Mouse (Mus musculus) lung, postnatal 0 days (tissue): Measurements from ENCODE around the gene Ap1g2. TPM values are rescaled to one million over a fixed set of nuclear protein-coding genes. Genes with fewer than 3 reads are reported as not detected.

Experiments
- ATAC-seq: fragments of 200-750 bp; cut with Nextera tagmentation; 2 replicates; pipeline ENCODE4 v1.8.0; 2017; ENCODE audit warnings: moderate library complexity
- DNase-seq: peaks from one replicate; pipeline ENCODE4 v3.0.0-alpha.2; 2016; ENCODE audit warnings: low spot score
- H3K27ac ChIP-seq: fragments of 300-500 bp; sonication (generic); 2 replicates; pipeline ENCODE4 v1.5.1; 2014; ENCODE audit warnings: antibody characterized with exemption, mild to moderate bottlenecking, low read length, mixed read lengths
- H3K27me3 ChIP-seq: fragments of 300-500 bp; sonication (generic); replicated peaks from 2 replicates; pipeline ENCODE4 v1.6.1; 2014; ENCODE audit warnings: low read length, mixed read lengths; ENCODE audit not compliant: insufficient read depth
- H3K36me3 ChIP-seq: fragments of 300-500 bp; sonication (generic); 2 replicates; pipeline ENCODE4 v1.6.1; 2014; ENCODE audit warnings: low read length, mixed read lengths; ENCODE audit not compliant: insufficient read depth
- H3K4me1 ChIP-seq: fragments of 300-500 bp; sonication (generic); 2 replicates; pipeline ENCODE4 v1.6.1; 2014; ENCODE audit warnings: antibody characterized with exemption, low read depth, low read length, mixed read lengths; ENCODE audit not compliant: insufficient read depth
- H3K4me2 ChIP-seq: fragments of 300-500 bp; sonication (generic); replicated peaks from 2 replicates; pipeline ENCODE4 v1.6.1; 2014; ENCODE audit warnings: low read depth, mild to moderate bottlenecking, low read length, moderate library complexity, mixed read lengths
- H3K4me3 ChIP-seq: fragments of 300-500 bp; sonication (generic); 2 replicates; pipeline ENCODE4 v1.5.1; 2014; ENCODE audit warnings: low read depth, low read length
- H3K9ac ChIP-seq: fragments of 300-500 bp; sonication (generic); replicated peaks from 2 replicates; pipeline ENCODE4 v1.6.1; 2014; ENCODE audit warnings: low read depth, mild to moderate bottlenecking
- H3K9me3 ChIP-seq: fragments of 300-500 bp; sonication (generic); 2 replicates; pipeline ENCODE4 v1.6.1; 2016; ENCODE audit warnings: low read length, mixed read lengths
- CTCF ChIP-seq: IDR thresholded peaks from 2 replicates; pipeline ENCODE4 v1.5.1; 2016; ENCODE audit warnings: antibody characterized with exemption, mild to moderate bottlenecking
- EP300 ChIP-seq: IDR thresholded peaks from 2 replicates; pipeline ENCODE4 v1.6.1; 2016; ENCODE audit warnings: antibody characterized with exemption, mild to moderate bottlenecking, control low read depth
- WGBS: fragments of 180-500 bp; shearing (Covaris S2); extraction: QIAGEN DNeasy Blood & Tissue Kit; methylation state at CpG from one replicate; pipeline ENCODE4 v1.1.7; 2014; 5-methylcytosine and 5-hydroxymethylcytosine counted together
- polyA plus RNA-seq: library from polyadenylated mRNA; unstranded; fragments of >200 nt; fragmentation: Nextera tagmentation; extraction: Ambion mirVana; gene quantifications from 2 replicates; pipeline ENCODE4 v1.2.1, GENCODE M21; 2015

The Ap1g2 gene
- polyA plus RNA-seq, 1 experiment from 2014 or later = 11.5 TPM

DNA sequence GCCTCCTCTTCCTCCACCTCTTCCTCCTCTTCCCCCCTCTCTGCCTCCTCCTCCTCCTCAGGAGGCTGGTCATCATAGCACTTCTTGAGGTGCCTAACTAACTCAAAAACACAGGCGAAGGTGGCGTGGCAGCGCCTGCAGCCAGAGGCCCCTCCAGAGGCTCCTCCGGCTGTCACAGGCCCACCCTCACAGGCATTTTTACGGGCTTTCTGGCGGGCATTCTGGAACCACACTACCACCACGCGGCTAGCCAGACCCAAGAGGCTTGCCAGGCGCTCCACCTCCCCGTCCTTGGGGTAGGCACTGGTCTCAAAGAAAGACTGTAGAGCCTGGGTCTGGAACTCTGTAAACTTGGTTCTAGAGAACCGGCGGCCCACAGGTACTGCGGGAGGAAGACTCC, 41.0 kb downstream of the Ap1g2 start:
- Histone ChIP-seq H3K9me3 (no peaks in the 10 kb centered on the region), H3K4me1 (no peaks in the 10 kb centered on the region)
- 89% methylated on average over 13 of the region's 13 CpGs for WGBS

GRCm38 (mm10) chr14:55064481-55065370, 41.7 kb downstream of the Ap1g2 start:
- DNase-seq = no peak
- Histone ChIP-seq H3K4me1 (no peaks in the 10 kb centered on the region), H3K9ac (no peak overlapping the region), H3K27me3 (no peaks in the 10 kb centered on the region), H3K36me3 (no peaks in the 10 kb centered on the region), H3K9me3 (no peaks in the 10 kb centered on the region), H3K27ac (no peak overlapping the region), H3K4me2 (no peak overlapping the region), H3K4me3 (no peak overlapping the region)
- TF ChIP-seq CTCF = no peak
- TF ChIP-seq EP300 = no peak
- WGBS = 72% methylated on average over 35 of the region's 35 CpGs
- ATAC-seq = no peak

More for the DNA sequence above, 41.0 kb downstream of the Ap1g2 start:
- Histone ChIP-seq H3K9ac (no peak overlapping the region), H3K27me3 (no peaks in the 10 kb centered on the region), H3K27ac (no peak overlapping the region), H3K4me3 (no peak overlapping the region), H3K4me2 (no peak overlapping the region), H3K36me3 (no peaks in the 10 kb centered on the region)
- ATAC-seq (no peak), DNase-seq (no peak)
- TF ChIP-seq CTCF = no peak
- no peak for TF ChIP-seq EP300

GRCm38 (mm10) chr14:55063581-55064381, 42.6 kb downstream of the Ap1g2 start:
- no peak overlapping the region for H3K4me2 ChIP-seq

DNA sequence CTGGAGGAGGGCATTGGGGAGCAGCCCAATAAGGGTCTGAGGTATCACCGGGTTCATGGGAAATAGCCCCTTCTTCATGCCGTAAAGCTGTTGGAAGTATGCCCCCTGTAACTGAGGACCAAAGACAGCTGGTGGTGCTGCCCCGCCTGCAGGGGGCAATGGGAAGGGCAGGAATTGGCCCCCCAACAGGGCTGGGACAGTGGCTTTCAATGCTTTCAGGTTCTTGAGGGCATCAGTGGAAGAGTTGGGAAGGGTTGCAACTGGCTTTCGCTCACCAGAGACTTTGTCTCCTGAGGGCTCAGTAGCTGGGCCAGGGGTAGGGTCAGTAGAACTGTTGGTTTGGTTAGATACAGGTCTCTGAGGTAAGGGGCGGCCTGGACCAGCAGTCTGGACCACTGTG, 43.3 kb downstream of the Ap1g2 start:
- ATAC-seq (no peak; the same call in 1 of the 2 replicates), DNase-seq (no peak)
- Histone ChIP-seq H3K4me2 (no peak overlapping the region), H3K4me3 (no peak overlapping the region), H3K27me3 (no peaks in the 10 kb centered on the region), H3K27ac (no peak overlapping the region), H3K9me3 (no peaks in the 10 kb centered on the region), H3K9ac (no peak overlapping the region), H3K4me1 (no peaks in the 10 kb centered on the region), H3K36me3 (no peaks in the 10 kb centered on the region)
- WGBS = 81% methylated on average over 5 of the region's 5 CpGs
- no peak for TF ChIP-seq EP300
- no peak for TF ChIP-seq CTCF

More at GRCm38 (mm10) chr14:55063581-55064381, 42.6 kb downstream of the Ap1g2 start:
- no peak for TF ChIP-seq EP300
- TF ChIP-seq CTCF = no peak
- DNase-seq = no peak
- Histone ChIP-seq H3K4me3 (no peak overlapping the region), H3K27ac (no peak overlapping the region), H3K9me3 (no peaks in the 10 kb centered on the region), H3K9ac (no peak overlapping the region), H3K4me1 (no peaks in the 10 kb centered on the region), H3K27me3 (no peaks in the 10 kb centered on the region), H3K36me3 (no peaks in the 10 kb centered on the region)
- WGBS = 78% methylated on average over 22 of the region's 22 CpGs
- no peak for ATAC-seq

DNA sequence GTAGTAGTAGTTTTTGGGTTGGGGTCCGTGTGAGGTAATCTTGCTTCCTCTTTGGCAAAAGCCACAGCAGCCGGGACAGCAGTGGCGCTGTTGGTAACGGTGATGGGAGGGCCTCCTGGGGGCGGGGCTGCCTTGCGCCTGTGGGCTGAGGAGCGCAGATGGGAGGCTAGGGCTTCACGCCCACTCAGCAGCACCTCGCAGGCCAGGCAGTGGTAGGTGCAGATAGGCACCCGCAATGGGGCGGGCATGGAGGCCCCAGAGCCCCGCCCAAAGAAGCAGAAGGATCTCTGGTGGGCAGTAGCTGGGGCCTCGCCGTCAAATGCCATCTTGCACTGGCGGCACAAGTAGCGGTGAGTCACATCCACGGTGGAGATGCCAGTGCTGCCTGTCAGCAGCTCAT, 43.8 kb downstream of the Ap1g2 start:
- Histone ChIP-seq H3K4me1 (no peaks in the 10 kb centered on the region), H3K4me2 (0 out of 2 replicates have a peak overlapping the region, but pooled peaks have one; percentile 6), H3K36me3 (no peaks in the 10 kb centered on the region), H3K9ac (no peak overlapping the region), H3K4me3 (no peak overlapping the region), H3K27me3 (no peaks in the 10 kb centered on the region), H3K27ac (no peak overlapping the region), H3K9me3 (no peaks in the 10 kb centered on the region)
- 17% methylated on average over 17 of the region's 17 CpGs for WGBS
- no peak for DNase-seq
- ATAC-seq = peak; percentile 41
- TF ChIP-seq EP300 (no peak), CTCF (no peak)

GRCm38 (mm10) chr14:55061845-55062244, 44.5 kb downstream of the Ap1g2 start:
- Histone ChIP-seq H3K4me2 (no peak overlapping the region), H3K27ac (no peak overlapping the region), H3K9ac (no peak overlapping the region), H3K36me3 (no peaks in the 10 kb centered on the region), H3K27me3 (no peaks in the 10 kb centered on the region), H3K4me3 (no peak overlapping the region), H3K9me3 (no peaks in the 10 kb centered on the region), H3K4me1 (no peaks in the 10 kb centered on the region)
- 48% methylated on average over 7 of the region's 7 CpGs for WGBS
- DNase-seq (no peak), ATAC-seq (no peak)
- TF ChIP-seq CTCF (no peak), EP300 (no peak)
